Mouse (Mus musculus): ENCODE measurements around the gene Tmem215. TPM values are rescaled to one million over a fixed set of nuclear protein-coding genes. Genes with fewer than 3 reads are reported as not detected.

The Tmem215 gene
- 0.37 and 0.52 TPM in 2 replicates for polyA plus RNA-seq (2015; fragmentation: Nextera tagmentation; extraction: Ambion mirVana)

DNA sequence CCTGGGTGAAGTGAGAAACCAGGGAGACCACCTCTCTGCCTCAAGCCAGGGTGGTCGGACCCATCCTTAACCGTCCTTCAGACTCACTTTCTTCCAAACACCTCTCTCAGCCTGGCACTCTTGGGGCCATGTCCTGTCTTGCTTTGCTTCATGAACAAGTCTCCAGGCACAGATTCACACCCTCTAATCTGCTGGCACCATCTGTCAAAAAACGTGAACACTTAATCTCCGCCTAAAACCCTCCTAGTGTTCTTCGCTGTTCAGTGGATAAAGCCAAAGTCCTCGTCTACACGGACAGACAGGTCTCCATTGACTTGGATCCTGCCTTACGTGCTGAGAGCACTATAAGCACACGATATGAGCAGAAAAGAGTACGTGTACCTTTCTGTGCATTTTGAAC is at the start of gene Tmem215:
Tmem215 (plus strand) TSS at position 301 of the 400 bp plus-strand sequence.

Other genes with a start within 250 kb of the Tmem215 start
- gene Ddx58, start 232.4 kb upstream of the Tmem215 start, polyA plus RNA-seq (2015; fragmentation: Nextera tagmentation; extraction: Ambion mirVana): 13.3 and 14.8 TPM in 2 replicates
- 43.8 and 54.4 TPM in 2 replicates for gene Smim27, start 202.6 kb upstream of the Tmem215 start, polyA plus RNA-seq (2015; fragmentation: Nextera tagmentation; extraction: Ambion mirVana)
- 22.4 and 26.3 TPM in 2 replicates for gene Topors, start 202.3 kb upstream of the Tmem215 start, polyA plus RNA-seq (2015; fragmentation: Nextera tagmentation; extraction: Ambion mirVana)
- 449 and 466 TPM in 2 replicates for gene Ndufb6, start 192.8 kb upstream of the Tmem215 start, polyA plus RNA-seq (2015; fragmentation: Nextera tagmentation; extraction: Ambion mirVana)
- 22.9 and 23.0 TPM in 2 replicates for gene Aptx, start 231.0 kb downstream of the Tmem215 start, polyA plus RNA-seq (2015; fragmentation: Nextera tagmentation; extraction: Ambion mirVana)
- gene Dnaja1, start 250.0 kb downstream of the Tmem215 start, polyA plus RNA-seq (2015; fragmentation: Nextera tagmentation; extraction: Ambion mirVana): 214 and 256 TPM in 2 replicates

Measured in urinary bladder, postnatal 0 days (tissue).